Mouse (Mus musculus) lung, embryonic 14.5 days (tissue): ENCODE measurements around the gene Gga3. TPM values are rescaled to one million over a fixed set of nuclear protein-coding genes. Genes with fewer than 3 reads are reported as not detected.

Source experiments
- ATAC-seq: fragments of 200-750 bp; cut with Nextera tagmentation; 2 replicates; pipeline ENCODE4 v1.8.0; 2017; ENCODE audit warnings: mild to moderate bottlenecking, moderate TSS enrichment, moderate library complexity; ENCODE audit not compliant: insufficient read depth
- DNase-seq: peaks from one replicate; pipeline ENCODE4 v3.0.0-alpha.2; 2015
- H3K27ac ChIP-seq: fragments of 300-500 bp; sonication (generic); 2 replicates; pipeline ENCODE4 v1.5.1; 2014; ENCODE audit warnings: low read depth, mild to moderate bottlenecking, moderate library complexity
- H3K27me3 ChIP-seq: fragments of 300-500 bp; sonication (generic); 2 replicates; pipeline ENCODE4 v1.6.1; 2014; ENCODE audit warnings: low read length, control low read depth; ENCODE audit not compliant: insufficient read depth
- H3K36me3 ChIP-seq: fragments of 300-500 bp; sonication (generic); 2 replicates; pipeline ENCODE4 v1.6.1; 2014; ENCODE audit warnings: control low read depth; ENCODE audit not compliant: insufficient read depth
- H3K4me1 ChIP-seq: fragments of 300-500 bp; sonication (generic); 2 replicates; pipeline ENCODE4 v1.6.1; 2014; ENCODE audit warnings: antibody characterized with exemption, control low read depth; ENCODE audit not compliant: insufficient read depth
- H3K4me2 ChIP-seq: fragments of 300-500 bp; sonication (generic); 2 replicates; pipeline ENCODE4 v1.6.1; 2014; ENCODE audit warnings: mild to moderate bottlenecking
- H3K4me3 ChIP-seq: fragments of 300-500 bp; sonication (generic); 2 replicates; pipeline ENCODE4 v1.5.1; 2014; ENCODE audit warnings: low read depth, low read length
- H3K9ac ChIP-seq: fragments of 300-500 bp; sonication (generic); 2 replicates; pipeline ENCODE4 v1.6.1; 2014
- H3K9me3 ChIP-seq: fragments of 300-500 bp; sonication (generic); 2 replicates; pipeline ENCODE4 v1.6.1; 2016; ENCODE audit warnings: low read depth, low read length, control low read depth
- CTCF ChIP-seq: IDR thresholded peaks from 2 replicates; pipeline ENCODE4 v1.5.1; 2016; ENCODE audit warnings: antibody characterized with exemption, low read depth
- WGBS: fragments of 180-500 bp; shearing (Covaris S2); extraction: QIAGEN DNeasy Blood & Tissue Kit; methylation state at CpG from one replicate; pipeline ENCODE4 v1.1.7; 2014; 5-methylcytosine and 5-hydroxymethylcytosine counted together
- polyA plus RNA-seq: library from polyadenylated mRNA; unstranded; fragments of >200 nt; fragmentation: Nextera tagmentation; extraction: Ambion mirVana; gene quantifications from 2 replicates; pipeline ENCODE4 v1.2.1, GENCODE M21; 2014

The Gga3 gene
- polyA plus RNA-seq, 1 experiment from 2014 or later: 22.7 TPM

DNA sequence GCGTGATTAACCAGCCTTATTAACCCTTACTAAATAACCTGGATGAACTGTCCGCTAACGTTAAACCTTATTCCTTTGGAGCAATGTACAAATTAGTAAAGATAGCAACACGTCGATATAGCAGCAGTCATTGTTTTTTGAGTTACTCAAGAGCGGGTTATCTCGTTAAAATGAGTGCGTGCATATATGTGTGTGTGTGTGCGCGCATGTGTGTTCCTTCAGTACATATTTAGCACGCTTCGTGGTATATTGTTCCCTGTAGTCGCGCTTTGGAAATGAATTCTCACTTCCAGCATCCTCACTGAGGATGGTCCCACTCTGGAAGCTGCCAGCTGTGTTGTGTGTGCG lies 749 bp downstream of the Gga3 start:
- WGBS: 5% methylated on average over 15 of the region's 15 CpGs
- no peaks in the 10 kb centered on the region for H3K27me3 ChIP-seq
- peaks cover 13% of the 10 kb centered on the region for H3K4me1 ChIP-seq
- H3K27ac ChIP-seq: peak overlapping the region; percentile 85; the same call in 1 of the 2 replicates
- peaks cover 42% of the 10 kb centered on the region for H3K36me3 ChIP-seq
- TF ChIP-seq CTCF: no peak
- peak overlapping the region; percentile 98 for H3K4me3 ChIP-seq
- no peak for ATAC-seq
- H3K9ac ChIP-seq: peak overlapping the region; percentile 94
- no peak for DNase-seq
- peak overlapping the region; percentile 94 for H3K4me2 ChIP-seq
- no peaks in the 10 kb centered on the region for H3K9me3 ChIP-seq

DNA sequence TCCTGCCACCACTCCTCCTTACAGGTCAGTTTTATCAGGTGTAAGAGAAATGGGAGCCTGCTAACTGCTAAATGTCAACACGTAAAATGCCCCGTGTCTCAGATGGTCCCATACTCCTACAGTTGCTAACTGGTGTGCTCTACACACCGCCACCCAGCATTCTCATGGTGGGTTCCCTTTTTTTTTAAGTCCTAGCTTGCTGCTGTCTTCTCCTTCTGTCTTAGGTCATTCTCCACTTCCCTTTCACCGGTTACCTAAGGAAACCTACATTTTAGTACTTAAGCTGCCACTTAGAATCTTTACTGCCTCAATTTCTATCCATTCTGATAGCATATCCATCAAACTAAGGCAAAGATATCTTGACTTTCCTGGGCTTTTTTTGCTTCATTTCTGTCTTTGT lies 2.7 kb downstream of the Gga3 start:
- Histone ChIP-seq H3K36me3 (peaks cover 41% of the 10 kb centered on the region), H3K27ac (no peak overlapping the region), H3K27me3 (no peaks in the 10 kb centered on the region), H3K9me3 (no peaks in the 10 kb centered on the region), H3K4me3 (no peak overlapping the region), H3K9ac (no peak overlapping the region), H3K4me2 (no peak overlapping the region), H3K4me1 (peaks cover 13% of the 10 kb centered on the region)
- DNase-seq (no peak), ATAC-seq (no peak)
- 74% methylated on average over 4 of the region's 4 CpGs for WGBS
- no peak for TF ChIP-seq CTCF

DNA sequence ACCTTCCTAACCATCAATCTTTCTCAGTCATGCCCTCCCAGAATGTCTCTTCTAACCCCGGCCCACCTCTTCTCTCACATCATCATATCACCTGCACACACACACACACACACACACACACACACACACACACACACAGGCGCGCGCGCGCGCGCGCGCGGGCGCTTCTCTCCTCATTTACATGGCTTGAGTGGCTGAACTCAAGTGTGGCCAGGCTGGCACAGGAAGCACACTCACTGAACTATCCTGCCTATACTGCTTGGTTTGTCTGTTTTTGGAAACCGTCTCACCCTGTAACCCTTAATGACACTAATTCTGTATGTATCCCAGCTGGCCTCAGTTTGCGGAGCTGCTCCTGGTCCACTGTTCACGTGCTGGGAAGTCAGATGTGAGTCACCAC lies 3.1 kb downstream of the Gga3 start:
- WGBS: 89% methylated on average over 15 of the region's 15 CpGs
- no peak overlapping the region for H3K4me3 ChIP-seq
- no peak for ATAC-seq
- no peak overlapping the region for H3K4me2 ChIP-seq
- H3K9ac ChIP-seq: no peak overlapping the region
- no peak for DNase-seq
- no peaks in the 10 kb centered on the region for H3K9me3 ChIP-seq
- no peak overlapping the region for H3K27ac ChIP-seq
- H3K4me1 ChIP-seq: peaks cover 13% of the 10 kb centered on the region
- no peak for TF ChIP-seq CTCF
- no peaks in the 10 kb centered on the region for H3K27me3 ChIP-seq
- peaks cover 41% of the 10 kb centered on the region for H3K36me3 ChIP-seq

DNA sequence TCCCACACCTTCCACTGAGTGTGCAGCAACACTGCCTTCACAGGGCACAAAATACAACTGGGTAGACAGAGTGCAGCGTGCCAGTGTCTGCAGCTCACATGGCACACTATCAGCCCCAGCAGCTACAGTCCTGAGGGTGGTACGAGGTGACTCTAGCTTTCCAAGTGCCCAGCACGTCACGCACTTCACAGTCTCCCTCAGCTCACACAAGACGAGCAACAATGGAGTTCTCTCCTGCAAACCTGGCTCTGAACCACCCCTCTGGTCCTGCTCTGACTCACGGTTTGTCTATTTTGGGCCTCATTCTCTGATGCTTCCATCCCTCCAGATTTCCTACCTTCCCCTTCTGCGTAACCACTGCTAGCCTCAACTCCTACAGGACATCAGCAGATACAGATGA lies 4.1 kb downstream of the Gga3 start:
- Histone ChIP-seq H3K27ac (no peak overlapping the region), H3K9me3 (no peaks in the 10 kb centered on the region), H3K9ac (no peak overlapping the region), H3K36me3 (peaks cover 42% of the 10 kb centered on the region), H3K4me3 (no peak overlapping the region), H3K4me2 (no peak overlapping the region), H3K27me3 (no peaks in the 10 kb centered on the region), H3K4me1 (peaks cover 9% of the 10 kb centered on the region)
- DNase-seq: no peak
- no peak for TF ChIP-seq CTCF
- no peak for ATAC-seq
- 94% methylated on average over 7 of the region's 7 CpGs for WGBS

DNA sequence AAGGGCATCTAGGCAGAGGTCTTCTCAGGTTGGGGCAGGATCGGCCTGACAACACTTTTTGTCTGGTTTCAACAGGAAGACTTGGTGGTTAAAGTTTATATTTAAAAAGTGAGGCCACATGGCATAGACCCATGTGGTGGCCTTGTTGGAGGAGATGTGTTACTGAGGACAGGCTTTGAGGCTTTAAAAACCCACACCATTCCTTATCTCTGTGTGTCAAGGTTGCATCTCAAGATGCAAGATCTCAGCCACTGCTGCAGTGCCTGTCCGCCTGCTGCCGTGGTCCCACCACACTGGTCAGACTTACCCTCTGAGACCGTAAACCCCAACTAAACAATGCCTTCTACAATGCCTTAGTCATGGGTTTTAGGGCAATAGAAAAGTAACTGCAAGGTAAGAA lies 5.5 kb downstream of the Gga3 start:
- H3K27me3 ChIP-seq: no peaks in the 10 kb centered on the region
- H3K4me1 ChIP-seq: peaks cover 7% of the 10 kb centered on the region
- no peak overlapping the region for H3K27ac ChIP-seq
- WGBS: 90% methylated on average over 4 of the region's 4 CpGs
- no peak overlapping the region for H3K4me2 ChIP-seq
- no peaks in the 10 kb centered on the region for H3K9me3 ChIP-seq
- H3K4me3 ChIP-seq: no peak overlapping the region
- DNase-seq (no peak), ATAC-seq (no peak)
- peaks cover 55% of the 10 kb centered on the region for H3K36me3 ChIP-seq
- H3K9ac ChIP-seq: no peak overlapping the region
- no peak for TF ChIP-seq CTCF

DNA sequence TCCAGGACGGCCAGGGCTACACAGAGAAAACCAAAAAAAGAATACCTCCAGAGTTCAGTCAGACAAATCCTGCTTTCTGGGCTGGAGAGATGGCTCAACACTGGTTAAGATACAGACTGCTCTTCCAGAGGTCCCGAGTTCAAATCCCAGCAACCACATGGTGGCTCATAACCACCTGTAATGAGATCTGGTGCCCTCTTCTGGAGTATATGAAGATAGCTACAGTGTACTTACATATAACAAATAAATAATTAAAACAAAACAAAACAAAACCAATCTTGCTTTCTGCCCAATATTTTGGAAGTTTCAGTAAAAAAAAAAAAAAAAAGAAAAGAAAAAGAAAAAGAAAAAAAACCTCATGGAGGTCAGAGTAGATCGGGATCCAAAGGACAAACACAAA lies 8.6 kb downstream of the Gga3 start:
- WGBS: 98% methylated on average over 3 of the region's 3 CpGs
- no peak overlapping the region for H3K9ac ChIP-seq
- H3K36me3 ChIP-seq: peaks cover 77% of the 10 kb centered on the region
- H3K9me3 ChIP-seq: no peaks in the 10 kb centered on the region
- no peaks in the 10 kb centered on the region for H3K4me1 ChIP-seq
- no peak for DNase-seq
- TF ChIP-seq CTCF: no peak
- no peak for ATAC-seq
- H3K27me3 ChIP-seq: no peaks in the 10 kb centered on the region
- H3K4me3 ChIP-seq: no peak overlapping the region
- no peak overlapping the region for H3K4me2 ChIP-seq
- H3K27ac ChIP-seq: no peak overlapping the region

DNA sequence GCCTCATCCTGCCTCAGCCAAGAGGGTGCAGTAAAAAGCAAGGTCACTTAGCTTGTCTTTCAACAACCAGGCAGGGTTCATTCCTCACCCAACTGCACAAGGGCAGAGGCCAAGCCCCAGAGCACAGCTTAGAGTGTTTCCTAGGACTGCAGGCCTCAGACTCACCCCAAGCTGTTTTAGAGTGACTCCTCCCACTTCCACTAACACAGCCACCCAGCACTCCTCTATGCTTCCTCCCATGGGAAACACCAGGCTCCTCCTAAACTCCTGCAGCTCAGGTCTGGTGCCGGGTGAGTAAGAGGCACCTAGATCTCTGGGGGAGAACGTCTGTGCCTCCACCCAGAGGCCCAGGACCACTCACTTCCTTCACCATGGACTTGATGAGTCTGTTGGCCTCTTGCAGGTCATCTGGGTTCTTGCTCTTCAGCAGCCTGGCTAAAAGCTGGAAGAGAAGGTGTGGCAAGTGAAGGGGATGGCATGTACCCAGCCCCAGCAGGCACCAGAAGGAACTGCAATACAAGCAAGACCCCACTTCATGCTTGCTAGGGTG lies 13.2 kb downstream of the Gga3 start:
- Histone ChIP-seq H3K9ac (no peak overlapping the region), H3K4me2 (no peak overlapping the region), H3K27me3 (no peaks in the 10 kb centered on the region), H3K9me3 (no peaks in the 10 kb centered on the region), H3K27ac (no peak overlapping the region), H3K4me3 (no peak overlapping the region), H3K4me1 (no peaks in the 10 kb centered on the region), H3K36me3 (peaks cover 95% of the 10 kb centered on the region)
- TF ChIP-seq CTCF: no peak
- WGBS: 85% methylated on average over 2 of the region's 2 CpGs
- DNase-seq: no peak
- ATAC-seq: no peak

DNA sequence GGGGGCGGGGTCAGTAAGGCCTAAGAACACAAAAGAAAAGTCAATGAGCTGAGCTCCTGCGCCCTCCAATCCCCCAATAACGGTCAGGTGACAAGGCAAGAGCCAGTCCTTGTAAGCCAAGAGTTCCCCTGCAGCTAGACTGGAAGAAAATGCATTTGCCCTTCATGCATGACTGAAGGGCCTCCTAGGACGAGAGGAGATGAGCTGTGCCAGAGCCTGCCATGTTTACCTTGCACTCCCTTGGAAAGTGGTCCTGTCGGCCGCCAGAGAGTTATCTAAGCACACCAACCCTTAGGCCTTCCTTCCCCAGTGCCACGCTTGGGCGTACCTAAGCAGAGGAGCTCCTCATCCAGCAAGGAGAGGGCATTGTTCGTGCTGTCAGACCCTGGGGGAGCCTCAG lies 15.9 kb downstream of the Gga3 start:
- no peak overlapping the region for H3K4me3 ChIP-seq
- 77% methylated on average over 9 of the region's 9 CpGs for WGBS
- no peak overlapping the region for H3K27ac ChIP-seq
- no peaks in the 10 kb centered on the region for H3K27me3 ChIP-seq
- no peak for DNase-seq
- no peaks in the 10 kb centered on the region for H3K4me1 ChIP-seq
- H3K9me3 ChIP-seq: no peaks in the 10 kb centered on the region
- no peak overlapping the region for H3K4me2 ChIP-seq
- TF ChIP-seq CTCF: no peak
- ATAC-seq: no peak
- H3K36me3 ChIP-seq: peaks cover 97% of the 10 kb centered on the region
- no peak overlapping the region for H3K9ac ChIP-seq
